Mouse (Mus musculus) adipose tissue, adult 10 weeks (tissue): Measurements from ENCODE around the gene Ganab. TPM values are rescaled to one million over a fixed set of nuclear protein-coding genes. Genes with fewer than 3 reads are reported as not detected.

Experiments used
- polyA plus RNA-seq: library from polyadenylated mRNA; stranded (reverse); fragments of 350-450 nt; fragmentation: Illumina TruSeq; extraction: RNeasy Lipid Tissue Mini Kit (QIAGEN cat#74804); gene quantifications from one replicate; pipeline ENCODE4 v1.2.3, GENCODE M21; 2014; ENCODE audit warnings: low read depth, low replicate concordance

The Ganab gene
- polyA plus RNA-seq: 130 TPM

GRCm38 (mm10) chr19:8897865-8898495, at the start of gene Ganab:
Ganab (plus strand) TSS chr19:8898071.

GRCm38 (mm10) chr19:8850402-8850901, 47.4 kb upstream of the Ganab start, which contains the start of gene Lrrn4cl:
Lrrn4cl (plus strand) TSS chr19:8850768.

GRCm38 (mm10) chr19:8871267-8872186, 26.3 kb upstream of the Ganab start, which contains the start of gene Ubxn1:
Ubxn1 (plus strand) TSS chr19:8871496.

GRCm38 (mm10) chr19:8880311-8881033, 17.4 kb upstream of the Ganab start, which contains the start of gene Uqcc3:
Uqcc3 (minus strand) TSS chr19:8880923.

GRCm38 (mm10) chr19:8883616-8884015, 14.3 kb upstream of the Ganab start, which contains the start of the genes Lbhd1 and Gm49403:
Lbhd1 (plus strand) TSS chr19:8883732.
Gm49403 (plus strand) TSS chr19:8883930.

GRCm38 (mm10) chr19:8888511-8889385, 9.1 kb upstream of the Ganab start, which contains the start of the genes 1810009A15Rik and Gm49416:
1810009A15Rik (plus strand) TSS chr19:8888853.
Gm49416 (plus strand) TSS chr19:8888926.

GRCm38 (mm10) chr19:8892829-8893766, 4.8 kb upstream of the Ganab start, which contains the start of gene Ints5:
Ints5 (plus strand) TSS chr19:8893005.

GRCm38 (mm10) chr19:8920073-8920736, 22.3 kb downstream of the Ganab start, which contains the start of gene B3gat3:
B3gat3 (plus strand) TSS chr19:8920374.

GRCm38 (mm10) chr19:8929224-8930088, 31.6 kb downstream of the Ganab start, which contains the start of the genes Rom1 and Eml3:
Rom1 (minus strand) TSS chr19:8929356.
Eml3 (plus strand) TSS chr19:8929552.

GRCm38 (mm10) chr19:8941515-8942217, 43.8 kb downstream of the Ganab start, which contains the start of gene Mta2:
Mta2 (plus strand) TSS chr19:8941875.

GRCm38 (mm10) chr19:8953135-8954039, 55.5 kb downstream of the Ganab start, which contains the start of gene Tut1:
Tut1 (plus strand) TSS chr19:8953847.

Other genes with a start within 250 kb of the Ganab start
- 0.06 TPM for gene Chrm1, start 234.3 kb upstream of the Ganab start, polyA plus RNA-seq
- gene Slc3a2, start 174.7 kb upstream of the Ganab start, polyA plus RNA-seq: 327 TPM
- gene Wdr74, start 162.2 kb upstream of the Ganab start, polyA plus RNA-seq: 31.3 TPM
- gene 1700092M07Rik, start 157.4 kb upstream of the Ganab start, polyA plus RNA-seq: 12.2 TPM
- 114 TPM for gene Stx5a, start 156.7 kb upstream of the Ganab start, polyA plus RNA-seq
- gene Nxf1, start 141.0 kb upstream of the Ganab start, polyA plus RNA-seq: 150 TPM
- 77.8 TPM for gene Tmem223, start 127.1 kb upstream of the Ganab start, polyA plus RNA-seq
- 54.7 TPM for gene Tmem179b, start 123.6 kb upstream of the Ganab start, polyA plus RNA-seq
- gene Taf6l, start 111.7 kb upstream of the Ganab start, polyA plus RNA-seq: 12.1 TPM
- gene Polr2g, start 99.5 kb upstream of the Ganab start, polyA plus RNA-seq: 104 TPM
- 3.0 TPM for gene Zbtb3, start 95.5 kb upstream of the Ganab start, polyA plus RNA-seq
- 29.3 TPM for gene Ttc9c, start 78.7 kb upstream of the Ganab start, polyA plus RNA-seq
- 84.2 TPM for gene Hnrnpul2, start 78.1 kb upstream of the Ganab start, polyA plus RNA-seq
- gene AC129217.1, start 68.3 kb upstream of the Ganab start, polyA plus RNA-seq: not detected
- gene Bscl2, start 60.6 kb upstream of the Ganab start, polyA plus RNA-seq: 161 TPM
- 0.31 TPM for gene Gng3, start 58.9 kb upstream of the Ganab start, polyA plus RNA-seq
- gene Lrrn4cl, start 47.3 kb upstream of the Ganab start, polyA plus RNA-seq: 12.1 TPM
- gene Ubxn1, start 26.6 kb upstream of the Ganab start, polyA plus RNA-seq: 150 TPM
- 57.7 TPM for gene Uqcc3, start 17.1 kb upstream of the Ganab start, polyA plus RNA-seq
- 2.4 TPM for gene Lbhd1, start 14.3 kb upstream of the Ganab start, polyA plus RNA-seq
- gene Gm49403, start 14.1 kb upstream of the Ganab start, polyA plus RNA-seq: not detected
- gene 1810009A15Rik, start 9.2 kb upstream of the Ganab start, polyA plus RNA-seq: 60.0 TPM
- not detected for gene Gm49416, start 9.1 kb upstream of the Ganab start, polyA plus RNA-seq
- gene Ints5, start 5.1 kb upstream of the Ganab start, polyA plus RNA-seq: 12.0 TPM
- 54.1 TPM for gene B3gat3, start 22.3 kb downstream of the Ganab start, polyA plus RNA-seq
- 6.2 TPM for gene Rom1, start 31.3 kb downstream of the Ganab start, polyA plus RNA-seq
- gene Eml3, start 31.5 kb downstream of the Ganab start, polyA plus RNA-seq: 35.3 TPM
- gene Mta2, start 43.8 kb downstream of the Ganab start, polyA plus RNA-seq: 71.9 TPM
- 17.4 TPM for gene Tut1, start 55.8 kb downstream of the Ganab start, polyA plus RNA-seq
- 409 TPM for gene Eef1g, start 69.0 kb downstream of the Ganab start, polyA plus RNA-seq
- 114 TPM for gene Ahnak, start 91.2 kb downstream of the Ganab start, polyA plus RNA-seq
- gene Scgb1a1, start 189.9 kb downstream of the Ganab start, polyA plus RNA-seq: not detected
- 20.1 TPM for gene Asrgl1, start 237.6 kb downstream of the Ganab start, polyA plus RNA-seq